Mouse (Mus musculus) spleen, adult 2 months (tissue): ENCODE measurements around the gene Trim50. TPM values are rescaled to one million over a fixed set of nuclear protein-coding genes. Genes with fewer than 3 reads are reported as not detected.
A peak's percentile ranks its signal among the peaks of the same experiment; 100 is the strongest.
"Not testable (repeated sequence)": the region's sequence is repeated elsewhere in the genome, so short reads cannot be mapped to it uniquely, and the experiment has no call there.

Experiments used
- DNase-seq, 2 experiments: peaks; one replicate each; pipeline versions ENCODE4 v3.0.0 to v3.0.0-alpha.2; 2012 to 2021; ENCODE audit warnings: low spot score in 2 of 2, low read depth in 1 of 2
- H3K27ac ChIP-seq: fragments of 200-500 bp; 2 replicates; pipeline ENCODE4 v1.5.1; 2012; ENCODE audit warnings: low read length, inconsistent platforms; ENCODE audit not compliant: insufficient read depth
- H3K27me3 ChIP-seq: fragments of 200-500 bp; 2 replicates; pipeline ENCODE4 v1.6.1; 2012; ENCODE audit warnings: mild to moderate bottlenecking, moderate library complexity, low read length, inconsistent platforms; ENCODE audit not compliant: control insufficient read depth, insufficient read depth
- H3K36me3 ChIP-seq: fragments of 200-500 bp; 2 replicates; pipeline ENCODE4 v1.6.1; 2012; ENCODE audit warnings: mild to moderate bottlenecking, low read length, inconsistent platforms; ENCODE audit not compliant: control insufficient read depth, insufficient read depth
- H3K4me1 ChIP-seq: fragments of 200-500 bp; 2 replicates; pipeline ENCODE4 v1.6.1; 2011; ENCODE audit warnings: inconsistent platforms; ENCODE audit not compliant: control insufficient read depth, insufficient read depth, insufficient read length
- H3K4me3 ChIP-seq: fragments of 200-500 bp; 2 replicates; pipeline ENCODE4 v1.5.1; 2011; ENCODE audit warnings: mild to moderate bottlenecking, inconsistent platforms; ENCODE audit not compliant: insufficient read depth, insufficient read length; ENCODE audit errors: extremely low read depth
- CTCF ChIP-seq: fragments of 200-500 bp; IDR thresholded peaks from 2 replicates; pipeline ENCODE4 v1.5.1; 2011; ENCODE audit warnings: mild to moderate bottlenecking, inconsistent platforms; ENCODE audit not compliant: insufficient read depth, insufficient read length, insufficient replicate concordance; ENCODE audit errors: extremely low read depth
- POLR2A ChIP-seq: fragments of 200-500 bp; IDR thresholded peaks from 2 replicates; pipeline ENCODE4 v1.6.1; 2011; ENCODE audit warnings: low read depth, low read length, inconsistent platforms
- WGBS: fragments of 180-500 bp; shearing (Covaris S2); methylation state at CpG from one replicate; pipeline ENCODE4 v1.1.7; 2018; 5-methylcytosine and 5-hydroxymethylcytosine counted together
- polyA plus RNA-seq: library from polyadenylated mRNA; depleted of rRNA; stranded (reverse); fragments of >200 nt; gene quantifications from 2 replicates; pipeline ENCODE4 v1.2.3, GENCODE M21; 2012

Gene Trim50
- polyA plus RNA-seq, 1 experiment: 0.55 TPM

DNA sequence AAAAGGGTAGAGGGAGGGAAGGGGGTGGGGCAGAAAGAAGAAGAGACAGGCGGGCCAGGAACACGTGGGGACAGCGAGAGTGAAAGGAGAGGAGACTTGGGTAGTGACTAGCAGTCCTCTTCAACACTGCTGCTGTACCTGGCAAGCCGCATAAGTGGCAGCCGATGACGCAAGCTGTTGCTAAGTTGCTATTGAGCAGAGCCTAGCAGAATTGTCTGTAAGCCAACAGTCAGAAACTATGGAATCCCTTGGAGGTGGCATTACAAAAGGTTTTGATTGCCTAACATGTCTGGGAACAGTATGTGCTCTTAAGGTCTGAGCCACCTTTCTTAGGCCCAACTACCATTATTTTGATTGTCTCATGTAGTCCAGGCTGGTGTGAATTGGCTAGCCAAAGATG lies 15.2 kb downstream of the Trim50 start:
- Histone ChIP-seq H3K4me3 (no peak overlapping the region), H3K4me1 (peaks cover 5% of the 10 kb centered on the region; the same call in 1 of the 2 replicates), H3K27me3 (no peaks in the 10 kb centered on the region), H3K27ac (no peak overlapping the region), H3K36me3 (peaks cover 4% of the 10 kb centered on the region)
- no peak for DNase-seq
- no peak for TF ChIP-seq POLR2A
- TF ChIP-seq CTCF: no peak
- WGBS: 88% methylated on average over 6 of the region's 6 CpGs

GRCm38 (mm10) chr5:135369196-135369595 lies 16.1 kb downstream of the Trim50 start:
- peak overlapping the region; percentile 19; the same call in 1 of the 2 replicates for H3K4me3 ChIP-seq
- not testable (repeated sequence) for DNase-seq, H3K27ac ChIP-seq, H3K36me3 ChIP-seq, H3K27me3 ChIP-seq, H3K4me1 ChIP-seq
- WGBS: 60% methylated on average over 9 of the region's 9 CpGs

DNA sequence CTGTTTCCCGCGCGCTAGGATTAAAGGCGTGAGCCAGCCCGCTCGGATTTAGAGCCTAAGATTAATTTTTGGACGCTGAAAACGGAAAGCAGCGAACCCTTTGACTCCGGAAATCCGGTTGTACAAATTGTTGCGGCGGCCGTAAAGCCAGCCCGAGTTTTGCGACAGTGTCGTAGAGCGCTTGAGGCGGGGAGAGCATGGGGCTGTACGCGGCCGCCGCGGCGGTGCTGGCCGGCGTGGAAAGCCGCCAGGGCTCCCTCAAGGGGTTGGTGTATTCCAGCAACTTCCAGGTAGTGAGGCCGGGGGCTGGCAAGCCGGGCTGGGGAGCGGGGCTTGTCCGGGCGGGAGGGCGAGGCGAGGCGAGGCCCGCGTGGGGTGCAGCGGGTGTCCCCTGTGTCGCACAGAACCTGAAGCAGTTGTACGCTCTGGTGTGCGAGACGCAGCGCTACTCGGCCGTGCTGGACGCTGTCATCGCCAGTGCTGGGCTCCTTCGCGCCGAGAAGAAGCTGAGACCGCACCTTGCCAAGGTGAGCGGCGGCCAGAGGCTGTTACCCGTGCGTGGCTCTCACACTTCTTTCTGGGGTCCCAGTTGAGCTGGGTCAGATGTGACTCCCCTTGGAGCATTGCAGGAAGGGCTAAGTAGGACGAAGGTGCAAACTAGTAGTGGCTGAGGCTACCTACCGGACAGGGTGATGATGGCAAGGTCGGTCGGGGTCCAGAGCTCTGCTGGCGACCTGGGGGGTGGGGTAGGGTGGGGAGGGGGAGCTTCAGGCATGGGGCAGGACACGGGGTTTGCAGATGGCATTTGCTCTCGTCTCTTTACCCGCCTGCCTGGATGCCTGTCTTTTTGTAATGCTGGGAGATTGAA lies 16.9 kb downstream of the Trim50 start, which contains the start of gene Nsun5:
Gene Nsun5 (plus strand): TSS at position 167 of the 868 bp plus-strand sequence.
- peaks cover 11% of the 10 kb centered on the region for H3K36me3 ChIP-seq
- TF ChIP-seq CTCF: no peak
- peak; percentile 26; the same call in 1 of the 2 replicates for TF ChIP-seq POLR2A
- H3K4me1 ChIP-seq: peaks cover 5% of the 10 kb centered on the region; the same call in 1 of the 2 replicates
- H3K27me3 ChIP-seq: no peaks in the 10 kb centered on the region
- peak within 1 kb of the TSS; percentile 92 for H3K27ac ChIP-seq
- under 1% methylated on average over 64 of the region's 64 CpGs for WGBS
- DNase-seq: peak; percentile 88 to 94
- peak within 1 kb of the TSS; percentile 75 for H3K4me3 ChIP-seq

- no peak for DNase-seq
- 94% methylated on average over 13 of the region's 13 CpGs for WGBS
- Histone ChIP-seq H3K27me3 (no peaks in the 10 kb centered on the region), H3K4me1 (peaks cover 5% of the 10 kb centered on the region; the same call in 1 of the 2 replicates), H3K27ac (no peak overlapping the region), H3K36me3 (peaks cover 20% of the 10 kb centered on the region), H3K4me3 (no peak overlapping the region)
- no peak for TF ChIP-seq CTCF
Measured at GRCm38 (mm10) chr5:135371195-135371594, 18.1 kb downstream of the Trim50 start.

DNA sequence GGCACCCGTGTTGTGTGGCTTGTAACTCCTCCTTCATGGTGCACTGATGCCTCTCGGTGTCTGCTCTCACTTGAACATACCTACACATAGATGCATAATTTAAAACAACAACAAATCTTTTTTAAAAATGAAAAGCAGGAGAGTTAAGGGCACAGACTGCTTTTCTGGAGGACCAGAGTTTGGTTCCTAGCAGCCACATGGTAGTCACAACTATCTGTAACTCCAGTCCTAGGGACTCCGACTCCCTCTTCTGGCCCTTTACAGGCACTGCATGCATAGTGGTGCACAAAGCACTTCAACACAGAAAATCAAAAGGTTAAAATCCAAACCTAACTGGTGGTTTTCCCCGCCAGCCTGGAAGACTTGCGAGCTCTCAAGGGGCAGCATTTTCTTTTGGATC lies 20.5 kb downstream of the Trim50 start:
- WGBS: 96% methylated on average over 5 of the region's 5 CpGs
- H3K36me3 ChIP-seq: peaks cover 36% of the 10 kb centered on the region

DNA sequence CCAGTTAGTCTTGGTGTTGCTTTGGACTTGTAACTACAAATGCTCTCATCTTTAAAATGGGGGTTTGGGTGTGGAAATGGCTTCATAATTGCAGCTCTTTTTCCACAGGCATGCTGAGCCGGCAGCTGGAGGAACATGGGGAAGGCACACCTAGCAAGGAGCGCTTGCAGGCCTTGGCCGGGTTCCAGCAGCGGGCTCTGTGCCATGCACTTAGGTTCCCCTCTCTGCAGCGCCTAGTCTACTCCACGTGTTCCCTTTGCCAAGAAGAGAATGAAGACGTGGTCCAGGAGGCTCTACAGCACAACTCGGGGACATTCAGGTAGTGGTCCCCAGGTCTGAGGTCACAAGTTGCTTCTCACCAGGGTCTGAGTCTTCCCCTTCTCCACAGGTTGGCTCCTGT lies 22.1 kb downstream of the Trim50 start:
- Histone ChIP-seq H3K27ac (no peak overlapping the region), H3K4me1 (peaks cover 5% of the 10 kb centered on the region; the same call in 1 of the 2 replicates), H3K27me3 (no peaks in the 10 kb centered on the region), H3K36me3 (peaks cover 41% of the 10 kb centered on the region), H3K4me3 (no peak overlapping the region)
- TF ChIP-seq POLR2A (no peak), CTCF (no peak)
- DNase-seq: no peak
- WGBS: 74% methylated on average over 8 of the region's 8 CpGs

More for the DNA sequence above, 20.5 kb downstream of the Trim50 start:
- no peak overlapping the region for H3K4me3 ChIP-seq
- no peak for DNase-seq
- TF ChIP-seq CTCF (no peak), POLR2A (no peak)
- no peak overlapping the region for H3K27ac ChIP-seq
- H3K4me1 ChIP-seq: peaks cover 5% of the 10 kb centered on the region; the same call in 1 of the 2 replicates
- no peaks in the 10 kb centered on the region for H3K27me3 ChIP-seq

- WGBS: 94% methylated on average over 2 of the region's 2 CpGs
- no peaks in the 10 kb centered on the region for H3K27me3 ChIP-seq
- no peak for DNase-seq
- H3K4me3 ChIP-seq: no peak overlapping the region
- no peaks in the 10 kb centered on the region for H3K4me1 ChIP-seq
- TF ChIP-seq CTCF (no peak), POLR2A (no peak)
- peaks cover 48% of the 10 kb centered on the region for H3K36me3 ChIP-seq
- H3K27ac ChIP-seq: no peak overlapping the region
Measured at GRCm38 (mm10) chr5:135376341-135376740, 23.2 kb downstream of the Trim50 start.
